Mouse (Mus musculus): ENCODE data around the gene Plrg1. TPM values are rescaled to one million over a fixed set of nuclear protein-coding genes. Genes with fewer than 3 reads are reported as not detected.

Gene Plrg1
- 19.9 and 23.2 TPM in 2 replicates for polyA plus RNA-seq (2012; rRNA removed)

GRCm38 (mm10) chr3:83055281-83056038, at the start of gene Plrg1:
Gene Plrg1 (plus strand): TSS chr3:83055522.

DNA sequence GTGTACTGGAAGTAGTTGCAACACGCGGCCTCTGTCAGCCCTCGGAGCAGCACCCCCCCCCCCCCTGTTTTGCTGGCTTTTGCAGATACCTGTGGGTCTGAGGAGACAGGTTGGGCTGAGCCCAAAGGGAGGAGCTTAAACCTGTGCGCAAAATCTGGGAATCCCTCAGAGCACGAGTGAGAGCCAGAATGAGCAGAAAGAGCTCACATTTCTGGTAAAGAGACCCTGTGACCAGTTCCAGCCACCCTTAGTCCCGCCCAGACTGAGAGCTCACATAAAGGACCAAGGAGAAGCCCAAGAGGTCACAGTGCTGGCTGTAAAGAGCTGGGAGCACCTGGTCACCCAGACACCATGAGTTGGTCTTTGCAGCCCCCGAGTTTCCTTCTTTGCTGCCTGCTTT, 47.8 kb upstream of the Plrg1 start, which contains the start of gene Fgg:
TSS of gene Fgg (plus strand) at position 168 of the 400 bp plus-strand sequence.

GRCm38 (mm10) chr3:83025475-83026301, 29.6 kb upstream of the Plrg1 start, which contains the start of gene Fga:
Gene Fga (plus strand): TSS chr3:83026076.

DNA sequence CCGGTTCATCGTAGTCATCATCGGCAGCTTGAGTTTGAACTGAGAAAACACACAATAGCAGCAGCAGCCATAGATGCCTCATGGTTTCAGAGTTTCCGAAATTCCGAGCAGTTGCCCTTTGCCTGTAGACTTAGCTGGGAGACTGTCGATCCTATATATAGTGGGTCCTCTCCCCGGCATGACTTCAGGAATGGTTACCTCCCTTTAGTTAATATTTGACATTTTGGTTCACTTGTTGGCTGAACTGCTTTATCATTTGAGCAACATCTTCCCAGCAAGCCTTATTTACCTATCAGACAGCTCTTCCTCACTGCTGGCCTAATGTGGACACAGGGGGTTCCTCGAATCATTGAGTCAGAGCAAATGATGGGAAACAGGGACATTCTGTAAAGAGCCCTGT, 5.6 kb upstream of the Plrg1 start, which contains the start of gene Fgb:
TSS of gene Fgb (minus strand) at position 184 of the 400 bp plus-strand sequence.

Other genes starting within 250 kb of the Plrg1 start
- not detected in 2 replicates for gene Rbm46, start 179.0 kb upstream of the Plrg1 start, polyA plus RNA-seq (2012; rRNA removed)
- 0.64 and 1.1 TPM in 2 replicates for gene Lrat, start 151.5 kb upstream of the Plrg1 start, polyA plus RNA-seq (2012; rRNA removed)
- 0.14 TPM in 1 of 2 replicates, not detected in the other for gene Fgg, start 47.8 kb upstream of the Plrg1 start, polyA plus RNA-seq (2012; rRNA removed)
- gene Fga, start 29.4 kb upstream of the Plrg1 start, polyA plus RNA-seq (2012; rRNA removed): 0.08 TPM in 1 of 2 replicates, not detected in the other
- 0.02 and 0.05 TPM in 2 replicates for gene Fgb, start 5.7 kb upstream of the Plrg1 start, polyA plus RNA-seq (2012; rRNA removed)
- 0.10 and 0.13 TPM in 2 replicates for gene Dchs2, start 72.4 kb downstream of the Plrg1 start, polyA plus RNA-seq (2012; rRNA removed)

All from colon, adult 2 months (tissue).